Mouse (Mus musculus) left cerebral cortex, postnatal 25 days (tissue): ENCODE results near the gene Sdsl. TPM values are rescaled to one million over a fixed set of nuclear protein-coding genes. Genes with fewer than 3 reads are reported as not detected.
A peak's percentile ranks its signal among the peaks of the same experiment; 100 is the strongest.
"Not testable (repeated sequence)": the region's sequence is repeated elsewhere in the genome, so short reads cannot be mapped to it uniquely, and the experiment has no call there.

Source experiments
- DNase-seq, 2 experiments: peaks; one replicate each; pipeline ENCODE4 v3.0.0; 2022; ENCODE audit warnings: low spot score in 2 of 2, mixed read lengths in 1 of 2
- intact Hi-C: fragments of 180-260 bp; cut with DNase I; formaldehyde crosslinking; loops from one replicate; pipeline ENCODE4 v1.15.1; 2025
- total RNA-seq, 2 experiments: library from RNA; stranded (reverse); gene quantifications; 2 replicates each; pipeline ENCODE4 v1.2.3; 2021

The Sdsl gene
- total RNA-seq, result 1 to 10 TPM; 4.6 to 6.4 TPM

DNA sequence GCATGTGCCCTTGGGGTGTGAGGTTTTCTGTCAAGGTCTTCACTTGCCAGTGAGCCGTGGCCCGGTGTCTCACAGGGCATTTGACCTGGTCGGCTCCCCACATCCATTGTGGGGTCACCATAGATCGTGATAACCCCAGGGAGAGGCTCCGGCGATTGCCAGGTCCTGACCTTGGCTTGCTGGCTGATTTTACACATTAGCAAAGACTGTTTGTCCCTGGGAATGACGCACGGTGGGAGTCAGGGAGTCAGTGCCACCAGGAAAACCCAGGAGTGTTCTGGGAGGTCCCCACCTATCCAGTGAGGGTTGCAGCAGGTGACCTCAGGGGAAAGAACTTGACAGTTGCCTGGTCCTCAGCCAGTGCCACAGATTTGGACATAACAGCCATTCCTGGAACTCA is at the start of gene Sdsl:
Gene Sdsl (minus strand): TSS at position 41 of the 400 bp plus-strand sequence.
- no peak for DNase-seq
- intact Hi-C loops, result no loop called here

DNA sequence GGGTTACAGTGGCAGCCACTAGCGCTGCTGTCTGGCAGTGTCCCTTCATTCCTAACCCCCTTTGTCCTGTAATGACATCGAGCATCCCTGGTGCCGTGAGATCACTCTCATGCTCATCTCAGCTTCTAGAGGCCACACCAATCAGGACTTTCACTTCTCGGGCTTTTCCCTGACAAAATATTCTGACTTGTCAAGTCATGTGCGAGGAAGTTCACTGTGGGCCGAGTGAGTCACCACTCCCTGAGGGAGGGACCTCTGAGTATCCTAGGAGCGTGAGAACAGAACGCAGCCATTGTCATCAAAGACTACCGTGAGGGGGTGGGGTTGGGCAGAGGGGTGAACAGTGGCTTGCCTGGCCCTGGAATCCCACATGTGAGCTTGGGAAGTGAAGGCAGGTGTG is 44.9 kb upstream of the Sdsl start:
- intact Hi-C loops, result no loop called here
- DNase-seq, result no peak

DNA sequence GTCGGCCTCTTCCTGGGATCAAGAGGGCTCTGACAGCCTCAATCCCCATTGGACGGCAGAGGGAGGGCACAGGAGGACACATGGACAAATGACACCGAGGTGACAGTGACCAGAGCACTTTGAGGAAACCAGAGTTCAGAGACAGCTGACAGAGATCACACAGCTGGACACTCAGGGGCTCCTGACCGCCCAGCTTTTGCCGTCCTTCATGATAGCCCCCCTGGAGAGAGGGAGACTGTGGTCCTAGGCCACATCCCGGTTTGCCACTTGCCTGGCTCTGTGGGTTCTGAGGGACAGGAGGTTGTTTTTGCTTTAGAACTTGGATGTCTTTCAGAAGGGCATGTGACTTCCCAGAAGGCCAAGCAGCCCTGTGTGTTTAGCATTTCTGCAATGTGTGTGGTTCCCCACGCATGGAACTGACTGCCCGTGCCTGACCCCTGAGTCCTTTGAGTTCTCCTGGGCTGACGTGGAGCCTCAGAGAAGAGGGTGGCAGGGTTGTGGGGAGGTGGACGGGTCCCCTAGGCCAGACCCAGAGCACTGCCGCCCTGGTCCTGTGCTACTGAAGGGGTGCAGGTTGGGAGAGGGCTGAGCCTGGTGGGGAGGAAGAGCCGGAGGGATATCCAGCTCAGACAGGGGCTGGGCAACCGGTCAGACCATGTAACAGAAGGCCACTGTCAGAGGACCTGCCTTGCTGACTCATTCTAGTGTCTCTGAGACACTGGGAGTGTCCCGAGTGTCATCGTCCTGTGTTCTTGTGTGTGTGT is 43.8 kb upstream of the Sdsl start:
- no peak for DNase-seq
- intact Hi-C loops, result no loop called here

DNA sequence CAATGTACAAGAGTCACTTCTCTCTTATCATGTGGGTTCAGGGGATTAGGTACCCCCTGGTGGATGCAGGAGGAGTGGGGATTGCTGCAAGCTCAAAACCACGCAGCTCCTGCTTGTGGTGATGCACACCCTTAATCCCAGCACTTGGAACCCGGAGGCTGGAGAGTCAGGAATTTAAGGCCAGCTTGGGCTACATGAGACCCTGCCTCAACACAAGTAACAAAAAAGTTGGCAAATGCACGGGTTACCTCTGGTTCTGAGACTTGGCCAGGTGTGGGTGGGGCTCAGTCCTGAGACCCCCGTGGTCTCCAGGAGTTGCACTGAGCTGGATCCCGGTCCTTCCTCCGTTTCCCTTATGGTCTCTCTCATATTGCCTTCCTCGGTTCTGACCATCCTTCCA is 42.8 kb upstream of the Sdsl start:
- DNase-seq, result no peak
- intact Hi-C loops, result no loop called here

DNA sequence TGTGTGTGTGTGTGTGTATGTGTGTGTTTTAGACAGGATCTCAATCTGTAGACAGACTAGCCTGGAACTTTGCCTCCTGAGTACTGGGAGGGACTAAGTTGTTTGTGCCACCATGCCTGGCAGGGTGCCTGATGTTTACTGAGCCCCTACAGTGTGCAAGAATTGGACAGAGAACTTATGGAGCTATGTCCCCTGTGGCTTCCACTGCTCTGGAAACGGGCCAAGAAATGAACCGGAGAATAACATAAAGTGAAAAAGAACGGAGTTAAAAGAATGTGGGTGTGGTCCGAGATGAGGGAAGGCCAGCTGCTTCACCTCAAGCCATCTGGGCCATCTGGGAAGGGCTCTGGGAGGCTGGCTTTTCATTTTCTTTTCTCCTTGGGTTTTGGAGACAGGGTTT is 42.1 kb upstream of the Sdsl start:
- intact Hi-C loops, result no loop called here
- no peak for DNase-seq

DNA sequence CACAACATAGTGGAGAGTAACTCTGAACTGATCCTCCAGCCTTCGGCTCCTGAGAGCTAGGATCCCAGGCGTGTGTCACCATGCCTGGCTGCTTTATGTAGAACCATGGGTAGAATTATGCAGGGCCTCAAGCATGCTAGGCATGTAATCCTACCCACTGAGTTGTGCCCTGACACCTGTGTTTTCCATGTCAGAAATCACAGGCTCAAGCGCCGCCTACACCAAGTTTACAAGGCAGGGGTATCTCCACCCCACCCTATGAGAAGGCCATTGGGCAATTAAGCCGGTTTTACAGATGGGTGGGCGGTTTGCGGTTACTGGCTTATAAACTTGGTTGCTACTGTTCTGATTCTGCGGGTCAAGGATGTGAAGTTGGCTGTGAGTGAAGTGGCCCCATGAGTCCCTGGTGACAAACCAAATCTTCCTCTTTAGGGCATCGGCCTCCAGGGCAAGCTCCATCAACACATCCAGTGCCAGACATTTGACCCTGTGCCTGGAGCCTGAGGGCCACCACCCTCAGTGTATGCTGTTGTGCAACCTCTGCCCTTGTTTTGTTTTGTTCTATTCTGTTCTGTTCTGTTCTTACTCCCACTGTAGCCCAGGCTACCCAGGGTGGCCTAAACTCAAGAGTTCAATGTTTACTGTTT is 41.5 kb upstream of the Sdsl start:
- no peak for DNase-seq
- intact Hi-C loops, result no loop called here

DNA sequence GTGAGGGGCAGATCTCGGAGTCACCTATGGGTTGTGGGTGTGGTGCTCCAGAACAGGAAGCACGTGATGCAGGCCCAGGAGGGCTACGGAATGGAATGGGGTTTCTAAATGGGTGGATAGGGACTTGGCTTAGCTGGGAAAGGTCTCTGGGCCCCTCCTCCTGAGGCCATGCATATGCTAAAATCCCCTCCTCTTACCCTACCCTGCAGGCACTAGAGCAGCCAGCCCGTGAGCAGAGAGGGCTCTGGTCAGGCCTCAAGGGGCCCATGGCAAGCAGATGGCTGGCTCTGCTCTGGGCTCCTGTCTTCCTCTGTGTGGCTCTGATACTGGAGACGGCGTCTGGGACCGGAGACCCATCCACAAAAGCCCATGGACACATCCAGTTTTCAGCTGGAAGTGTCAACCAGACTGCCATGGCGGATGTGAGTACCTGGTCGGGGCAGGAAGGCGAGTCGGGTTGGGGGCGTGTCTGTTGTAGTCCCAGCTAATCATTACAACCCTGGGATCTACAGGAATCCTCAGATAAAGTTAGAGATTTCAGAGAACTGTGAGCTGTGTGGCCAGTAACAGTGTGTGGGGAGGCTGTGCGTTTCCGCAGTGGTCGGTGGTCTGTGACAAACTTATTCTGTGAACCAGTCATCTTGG is 40.4 kb upstream of the Sdsl start:
- intact Hi-C loops, result no loop called here
- no peak for DNase-seq

DNA sequence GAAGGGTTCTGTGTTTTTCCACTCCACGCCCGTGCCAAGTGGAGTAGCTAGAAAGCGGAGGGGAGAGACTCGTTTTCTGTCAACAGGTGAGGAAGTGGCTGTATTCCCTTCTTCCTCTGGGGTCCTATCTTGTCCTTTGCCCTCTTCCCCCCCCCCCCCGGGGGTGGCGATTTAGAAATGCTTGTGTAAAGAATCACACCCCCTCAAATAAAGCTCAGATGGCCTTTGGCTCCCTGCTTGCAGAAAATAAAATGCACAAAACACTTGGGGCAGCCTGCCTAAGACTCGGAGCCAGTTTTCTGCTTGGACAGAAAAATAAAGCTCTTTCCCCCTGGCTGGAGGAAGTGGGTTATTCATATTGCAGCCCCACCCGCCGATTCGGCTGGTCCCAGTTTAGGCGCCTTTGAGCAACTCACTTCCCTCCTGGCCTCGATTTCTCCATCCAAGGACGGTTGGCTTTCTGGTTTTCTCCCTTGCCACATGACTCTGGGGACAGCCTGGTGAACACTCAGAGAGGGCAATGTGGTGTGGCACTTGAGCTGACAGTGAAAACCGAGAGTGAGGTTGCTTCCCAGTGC is 39.1 kb upstream of the Sdsl start:
- DNase-seq, result no peak
- intact Hi-C loops, result no loop called here

DNA sequence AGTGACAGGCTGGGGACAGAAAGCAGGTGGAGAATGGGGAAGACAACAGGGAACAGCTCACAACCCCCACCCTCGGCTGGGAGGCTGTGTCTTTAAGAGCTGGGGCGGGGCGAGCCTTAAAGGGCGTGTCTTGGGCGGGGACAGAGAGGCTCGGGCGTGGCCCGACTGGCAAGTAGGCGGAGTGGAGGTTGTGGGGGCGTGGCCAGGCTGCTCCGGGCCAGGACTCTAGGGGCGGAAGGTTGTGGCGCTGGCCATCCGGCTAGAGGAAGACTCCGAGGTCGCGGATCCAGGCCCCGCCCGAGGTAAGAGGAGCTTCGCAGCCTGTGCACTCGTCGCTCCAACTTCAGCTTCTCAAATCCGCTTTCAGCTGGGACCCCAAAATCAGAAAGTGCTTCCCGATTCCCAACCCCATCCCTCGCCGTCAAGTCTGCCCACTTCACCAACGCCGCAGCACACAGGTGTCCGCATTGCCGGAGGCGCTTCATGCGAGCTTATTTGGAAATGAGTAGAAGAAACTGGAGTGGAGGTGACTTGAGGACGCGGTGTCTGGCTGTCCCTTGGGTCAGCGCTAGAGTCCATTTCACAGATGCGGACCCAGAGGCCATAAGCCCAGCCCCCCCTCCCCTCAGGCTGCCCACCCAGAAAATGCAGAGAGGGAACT is 38.5 kb upstream of the Sdsl start, which contains the start of gene Slc8b1:
Gene Slc8b1 (plus strand): TSS at position 187 of the 661 bp plus-strand sequence.
- peak; percentile 79 to 86 for DNase-seq
- intact Hi-C loops, result no loop called here

DNA sequence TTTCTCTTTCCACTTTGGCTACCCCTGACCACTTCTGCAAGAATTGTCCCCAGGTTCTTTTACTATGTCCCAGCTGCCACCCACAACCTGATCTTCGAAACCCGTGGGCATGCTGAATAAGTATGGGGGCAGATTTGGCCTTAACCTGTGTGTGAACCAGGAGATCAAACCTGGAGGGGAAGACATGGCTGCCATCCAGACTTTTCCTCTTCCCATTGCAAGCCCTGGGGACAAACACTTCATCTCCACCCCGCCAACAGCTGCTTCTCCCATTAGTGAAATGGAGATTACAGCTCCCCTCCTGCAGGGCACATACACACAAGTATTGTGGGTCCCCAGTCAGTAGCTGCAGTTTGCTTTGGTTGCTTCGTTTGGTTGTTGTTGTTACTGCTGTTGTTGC is 34.7 kb upstream of the Sdsl start:
- intact Hi-C loops, result loop anchor here (10.0 kb wide), 1 partner anchor 167 kb away; no protein-coding TSS in a partner anchor
- DNase-seq, result no peak

DNA sequence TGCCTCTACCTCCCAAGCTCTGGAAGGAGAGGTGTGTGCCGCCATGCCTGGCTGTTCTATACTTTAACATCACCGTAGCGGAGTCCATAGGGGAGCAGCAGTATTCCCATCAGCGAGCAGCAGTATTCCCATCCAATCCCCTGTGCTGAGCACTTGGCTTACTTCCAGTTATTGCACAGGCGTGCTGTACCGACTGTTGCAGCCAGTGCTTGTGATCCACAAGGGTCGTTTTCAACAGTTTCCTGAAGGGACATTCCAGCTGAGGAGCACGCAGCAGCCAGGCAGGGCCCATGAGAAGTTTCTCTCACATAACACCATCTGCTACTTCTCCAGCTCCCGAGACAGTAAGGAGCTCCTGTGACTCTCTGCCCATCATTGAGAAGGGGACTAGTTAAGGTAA is 33.9 kb upstream of the Sdsl start:
- intact Hi-C loops, result loop anchor here (10.0 kb wide), 1 partner anchor 168 kb away; no protein-coding TSS in a partner anchor
- DNase-seq, result no peak

DNA sequence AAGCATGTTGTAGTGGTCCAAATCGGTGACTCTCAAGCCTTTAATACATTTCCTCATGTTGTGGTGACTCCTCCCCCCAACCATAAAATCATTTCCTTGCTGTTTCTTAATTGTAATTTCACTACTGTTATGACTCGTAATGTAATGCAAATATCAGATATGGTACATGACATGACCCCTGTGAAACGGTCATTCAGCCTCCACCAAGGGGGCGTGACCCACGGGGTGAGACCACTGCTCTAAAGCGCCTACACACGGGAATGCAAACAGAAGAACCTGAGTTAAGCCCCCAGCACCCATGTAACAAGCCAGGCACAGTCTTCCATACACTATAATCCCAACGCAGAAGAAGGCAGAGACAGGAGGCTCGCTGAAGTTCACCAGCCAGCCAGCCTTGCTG is 33.2 kb upstream of the Sdsl start:
- intact Hi-C loops, result loop anchor here (1.0 to 10.0 kb wide), 2 partner anchors 100 to 169 kb away; no protein-coding TSS in a partner anchor
- DNase-seq, result no peak

DNA sequence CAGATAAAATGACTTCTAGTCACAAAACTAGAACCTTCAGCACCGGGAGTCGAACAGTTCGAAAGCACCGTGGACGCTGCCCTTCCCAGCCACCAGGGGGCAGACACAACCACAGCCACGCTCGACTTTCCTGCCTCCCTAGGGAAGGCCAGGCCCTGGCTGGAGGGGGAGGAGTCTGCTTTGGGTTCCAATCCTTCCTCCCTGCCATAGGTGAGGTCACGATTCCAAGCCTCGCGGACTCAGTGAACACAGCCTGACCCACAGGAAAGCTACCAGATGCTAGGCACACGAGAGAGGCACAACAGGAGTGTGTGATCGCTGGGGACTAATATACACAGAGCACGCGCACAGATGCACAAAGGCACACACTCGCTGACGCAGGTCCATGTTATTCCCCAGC is 32.8 kb upstream of the Sdsl start:
- intact Hi-C loops, result loop anchor here (1.0 to 10.0 kb wide), 2 partner anchors 100 to 169 kb away; no protein-coding TSS in a partner anchor
- peak; percentile 63 for DNase-seq

DNA sequence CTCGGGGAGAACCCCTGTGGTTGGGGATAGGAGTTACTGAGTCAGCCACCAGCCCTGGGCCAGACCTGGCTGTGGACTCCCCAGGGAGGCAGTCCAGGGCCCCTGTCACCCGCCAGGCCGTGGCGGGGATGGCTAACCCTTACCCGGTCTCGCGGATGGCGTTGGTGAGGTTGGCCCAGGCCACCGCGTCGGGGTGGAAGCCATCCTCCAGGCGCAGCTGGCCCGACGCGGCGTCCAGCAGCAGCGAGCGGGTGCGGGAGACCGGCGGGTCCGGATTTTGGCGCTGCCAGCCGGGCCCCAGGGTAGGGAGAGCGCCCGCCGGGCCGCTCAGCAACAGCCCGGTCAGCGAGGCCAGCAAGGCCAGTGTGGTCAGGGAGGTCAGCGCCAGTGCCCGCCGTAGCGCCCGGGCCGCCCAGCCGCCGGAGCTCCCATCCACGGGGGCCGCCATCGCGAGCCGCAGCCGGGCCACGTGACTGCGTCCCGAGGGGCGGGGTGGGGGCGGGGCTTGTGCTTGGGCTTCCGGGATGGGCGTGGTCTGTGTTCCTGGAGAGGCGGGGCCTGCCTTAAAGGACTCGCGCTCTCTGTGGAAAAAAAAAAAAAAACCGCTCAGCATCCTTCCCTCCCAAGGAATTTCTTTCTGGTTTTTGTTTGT is 30.7 kb upstream of the Sdsl start, which contains the start of gene Plbd2:
Gene Plbd2 (minus strand): TSS at position 482 of the 652 bp plus-strand sequence.
- intact Hi-C loops, result loop anchor here (5.0 to 10.0 kb wide), 2 partner anchors 84 to 172 kb away; partner anchors contain the start of genes Iqcd and Tpcn1

DNA sequence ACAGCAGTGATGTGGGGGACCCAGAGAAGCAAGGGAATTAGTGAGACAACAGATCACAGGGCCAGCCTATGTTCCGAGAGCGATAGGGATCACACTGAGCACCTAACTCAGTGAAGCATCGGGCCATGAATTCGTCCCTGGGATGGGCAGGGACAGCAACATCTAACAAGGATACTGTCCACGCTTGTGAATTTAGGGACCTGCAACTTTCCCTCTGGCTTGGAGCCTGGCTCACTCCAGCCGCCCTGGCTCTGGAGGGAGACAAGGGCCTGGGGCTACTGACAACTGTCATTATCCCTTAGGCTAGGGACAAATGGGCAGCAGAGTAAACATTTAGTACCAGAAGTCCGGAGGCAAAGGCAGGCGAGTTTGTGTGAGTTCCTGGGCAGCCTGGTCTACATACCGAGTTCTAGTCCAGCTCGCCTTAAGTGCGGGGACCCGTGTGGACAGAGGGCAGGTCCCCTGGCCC is 30.1 kb upstream of the Sdsl start:
- no peak for DNase-seq
- intact Hi-C loops, result loop anchor here (5.0 to 10.0 kb wide), 2 partner anchors 85 to 172 kb away; partner anchors contain the start of genes Iqcd and Tpcn1

More for the DNA sequence above, 30.7 kb upstream of the Sdsl start, which contains the start of gene Plbd2:
- DNase-seq, result peak; percentile 80 to 82

DNA sequence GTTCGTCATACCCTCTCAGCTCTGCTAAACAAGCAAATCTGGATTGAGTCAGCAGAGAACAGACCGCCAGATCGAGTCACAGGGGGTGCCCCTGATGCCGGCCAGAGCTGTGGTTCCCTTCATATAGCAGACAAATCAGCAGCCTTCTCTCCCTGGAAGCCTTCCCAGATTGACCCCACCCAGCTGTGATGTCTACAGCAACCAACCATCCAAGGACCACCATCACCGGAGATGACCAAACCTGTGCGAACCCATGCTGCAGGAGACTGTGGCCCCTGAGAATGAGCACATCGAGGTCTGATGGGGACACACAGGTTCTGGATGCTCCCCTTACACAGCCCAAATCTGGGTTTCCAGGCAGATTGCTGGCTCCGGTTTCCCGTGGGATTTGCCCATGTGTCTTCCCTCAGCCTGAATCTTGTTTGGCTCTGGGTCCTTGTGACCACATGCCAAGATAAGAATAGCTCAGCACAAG is 29.6 kb upstream of the Sdsl start:
- intact Hi-C loops, result loop anchor here (5.0 to 10.0 kb wide), 2 partner anchors 85 to 173 kb away; partner anchors contain the start of genes Iqcd and Tpcn1
- DNase-seq, result peak in 1 of 2 experiments; percentile 72

DNA sequence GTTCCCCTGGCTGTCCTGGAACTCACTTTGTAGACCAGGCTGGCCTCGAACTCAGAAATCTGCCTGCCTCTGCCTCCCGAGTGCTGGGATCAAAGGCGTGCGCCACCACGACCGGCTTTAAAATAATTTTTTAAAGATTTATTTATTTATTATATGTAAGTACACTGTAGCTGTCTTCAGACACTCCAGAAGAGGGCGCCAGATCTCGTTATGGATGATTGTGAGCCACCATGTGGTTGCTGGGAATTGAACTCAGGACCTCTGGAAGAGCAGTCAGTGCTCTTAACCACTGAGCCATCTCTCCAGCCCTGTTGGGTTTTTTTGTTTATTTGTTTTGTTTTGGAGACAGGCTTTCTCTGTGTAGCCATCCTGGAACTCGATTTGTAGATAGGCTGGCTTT is 28.0 kb upstream of the Sdsl start:
- intact Hi-C loops, result loop anchor here (5.0 to 10.0 kb wide), 2 partner anchors 87 to 174 kb away; partner anchors contain the start of genes Iqcd and Tpcn1
- DNase-seq, result not testable (repeated sequence)

DNA sequence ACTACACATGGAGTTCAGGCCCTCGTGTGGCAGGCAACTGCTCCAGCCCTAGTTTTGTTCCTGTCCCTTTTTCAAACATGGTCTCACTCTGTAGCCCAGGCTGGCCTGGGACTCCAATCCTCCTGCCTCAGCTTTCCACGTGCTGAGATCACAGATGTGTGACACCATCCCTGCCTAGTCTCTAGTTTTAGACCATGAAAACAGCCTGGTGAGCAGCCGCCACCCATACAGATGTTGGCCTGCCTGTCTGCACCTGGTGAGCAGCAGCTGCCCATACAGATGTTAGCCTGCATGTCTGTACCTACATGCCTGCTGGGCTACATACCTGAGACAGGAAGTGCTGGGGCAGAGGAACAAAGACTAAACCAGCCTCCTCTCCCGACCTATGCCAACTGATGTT is 26.6 kb upstream of the Sdsl start:
- intact Hi-C loops, result no loop called here

More for the DNA sequence above, 26.6 kb upstream of the Sdsl start:
- DNase-seq, result no peak
